Mouse (Mus musculus) bone marrow macrophage, adult 2 months (primary cell): ENCODE data around the gene Cox10. TPM values are rescaled to one million over a fixed set of nuclear protein-coding genes. Genes with fewer than 3 reads are reported as not detected.

ENCODE experiments used
- H3K27ac ChIP-seq: 2 replicates; pipeline ENCODE4 v1.5.1; 2012; ENCODE audit warnings: low read depth, low read length; ENCODE audit not compliant: insufficient read depth
- H3K4me1 ChIP-seq: 2 replicates; pipeline ENCODE4 v1.6.1; 2012; ENCODE audit warnings: low read length; ENCODE audit not compliant: control insufficient read depth, insufficient read depth
- H3K4me3 ChIP-seq: 2 replicates; pipeline ENCODE4 v1.5.1; 2012; ENCODE audit warnings: mild to moderate bottlenecking, low read length, moderate library complexity; ENCODE audit not compliant: insufficient read depth
- CTCF ChIP-seq: IDR thresholded peaks from 2 replicates; pipeline ENCODE4 v1.5.1; 2012; ENCODE audit warnings: low read depth, mild to moderate bottlenecking, low read length, moderate library complexity
- POLR2A ChIP-seq: IDR thresholded peaks from 2 replicates; pipeline ENCODE4 v1.6.1; 2012; ENCODE audit warnings: mild to moderate bottlenecking, low read depth, low read length, borderline replicate concordance
- polyA plus RNA-seq: library from polyadenylated mRNA; stranded (reverse); fragments of >200 nt; gene quantifications from 2 replicates; pipeline ENCODE4 v1.2.4, GENCODE M21; 2012; ENCODE audit not compliant: missing spikeins, insufficient read depth, insufficient read length

The Cox10 gene
- polyA plus RNA-seq, 1 experiment: 6.0 TPM

GRCm38 (mm10) chr11:64003484-64003883 lies 75.8 kb downstream of the Cox10 start:
- Histone ChIP-seq H3K4me3 (no peak overlapping the region), H3K4me1 (no peaks in the 10 kb centered on the region), H3K27ac (no peak overlapping the region)
- TF ChIP-seq CTCF (no peak), POLR2A (no peak)

- no peak for TF ChIP-seq CTCF
- Histone ChIP-seq H3K4me1 (no peaks in the 10 kb centered on the region), H3K27ac (no peak overlapping the region), H3K4me3 (no peak overlapping the region)
These were observed 76.6 kb downstream of the Cox10 start for GRCm38 (mm10) chr11:64002629-64003028.

GRCm38 (mm10) chr11:64001111-64001510 lies 78.2 kb downstream of the Cox10 start:
- no peak overlapping the region for H3K4me3 ChIP-seq
- no peak overlapping the region for H3K27ac ChIP-seq
- TF ChIP-seq CTCF (no peak), POLR2A (no peak)

GRCm38 (mm10) chr11:64000200-64000794 lies 79.0 kb downstream of the Cox10 start:
- H3K4me1 ChIP-seq: no peaks in the 10 kb centered on the region
- H3K4me3 ChIP-seq: no peak overlapping the region
- TF ChIP-seq CTCF (no peak), POLR2A (no peak)

More at GRCm38 (mm10) chr11:64001111-64001510, 78.2 kb downstream of the Cox10 start:
- H3K4me1 ChIP-seq: no peaks in the 10 kb centered on the region

GRCm38 (mm10) chr11:63999431-63999830 lies 79.8 kb downstream of the Cox10 start:
- H3K27ac ChIP-seq: no peak overlapping the region
- no peak for TF ChIP-seq CTCF
- TF ChIP-seq POLR2A: no peak
- H3K4me1 ChIP-seq: no peaks in the 10 kb centered on the region
- no peak overlapping the region for H3K4me3 ChIP-seq

More at GRCm38 (mm10) chr11:64000200-64000794, 79.0 kb downstream of the Cox10 start:
- H3K27ac ChIP-seq: no peak overlapping the region

- TF ChIP-seq POLR2A (no peak), CTCF (no peak)
- H3K27ac ChIP-seq: no peak overlapping the region
- no peaks in the 10 kb centered on the region for H3K4me1 ChIP-seq
- H3K4me3 ChIP-seq: no peak overlapping the region
These were observed 87.3 kb downstream of the Cox10 start for GRCm38 (mm10) chr11:63991958-63992357.

- Histone ChIP-seq H3K4me1 (no peaks in the 10 kb centered on the region), H3K27ac (no peak overlapping the region), H3K4me3 (no peak overlapping the region)
- TF ChIP-seq POLR2A (no peak), CTCF (no peak)
These were observed 88.5 kb downstream of the Cox10 start for GRCm38 (mm10) chr11:63990759-63991158.

- TF ChIP-seq CTCF (no peak), POLR2A (no peak)
- no peak overlapping the region for H3K27ac ChIP-seq
- H3K4me3 ChIP-seq: no peak overlapping the region
- no peaks in the 10 kb centered on the region for H3K4me1 ChIP-seq
These were observed 89.0 kb downstream of the Cox10 start for GRCm38 (mm10) chr11:63990311-63990710.

- Histone ChIP-seq H3K27ac (no peak overlapping the region), H3K4me3 (no peak overlapping the region), H3K4me1 (no peaks in the 10 kb centered on the region)
- no peak for TF ChIP-seq CTCF
- TF ChIP-seq POLR2A: no peak
These were observed 90.0 kb downstream of the Cox10 start for GRCm38 (mm10) chr11:63988991-63989860.

- Histone ChIP-seq H3K4me1 (no peaks in the 10 kb centered on the region), H3K4me3 (no peak overlapping the region), H3K27ac (no peak overlapping the region)
- TF ChIP-seq POLR2A (no peak), CTCF (no peak)
These were observed 91.1 kb downstream of the Cox10 start for GRCm38 (mm10) chr11:63988031-63988665.
